Mouse (Mus musculus): ENCODE measurements around the gene Aloxe3. TPM values are rescaled to one million over a fixed set of nuclear protein-coding genes. Genes with fewer than 3 reads are reported as not detected.

The Aloxe3 gene
- total RNA-seq, 1 experiment from 2014 or later: 0.64 TPM

GRCm38 (mm10) chr11:69109032-69109900 lies 16.4 kb upstream of the Aloxe3 start:
- no peak for DNase-seq

GRCm38 (mm10) chr11:69110319-69111046 lies 15.2 kb upstream of the Aloxe3 start:
- DNase-seq: peak; percentile 95

GRCm38 (mm10) chr11:69111051-69111810 lies 14.5 kb upstream of the Aloxe3 start:
- DNase-seq: no peak

GRCm38 (mm10) chr11:69111865-69112264 lies 13.8 kb upstream of the Aloxe3 start:
- DNase-seq: no peak

- DNase-seq: no peak
Observed at GRCm38 (mm10) chr11:69114018-69114417, 11.7 kb upstream of the Aloxe3 start.

- no peak for DNase-seq
Observed at GRCm38 (mm10) chr11:69114621-69115020, 11.1 kb upstream of the Aloxe3 start.

GRCm38 (mm10) chr11:69116843-69117242 lies 8.9 kb upstream of the Aloxe3 start:
- DNase-seq: no peak

- DNase-seq: peak; percentile 69
Observed at GRCm38 (mm10) chr11:69117737-69118695, 7.7 kb upstream of the Aloxe3 start.

- DNase-seq: peak; percentile 76
Observed at GRCm38 (mm10) chr11:69118765-69119164, 6.9 kb upstream of the Aloxe3 start.

- DNase-seq: no peak
Observed at GRCm38 (mm10) chr11:69119446-69120155, 6.1 kb upstream of the Aloxe3 start.

- no peak for DNase-seq
Observed at GRCm38 (mm10) chr11:69120221-69121000, 5.3 kb upstream of the Aloxe3 start, which contains the start of gene Hes7. Hes7 (plus strand) TSS chr11:69120404.

GRCm38 (mm10) chr11:69121001-69121740 lies 4.5 kb upstream of the Aloxe3 start:
- DNase-seq: peak; percentile 50

GRCm38 (mm10) chr11:69121741-69122335 lies 3.9 kb upstream of the Aloxe3 start:
- DNase-seq: no peak

GRCm38 (mm10) chr11:69122336-69122951 lies 3.3 kb upstream of the Aloxe3 start, which contains the start of gene 9130213A22Rik:
9130213A22Rik (minus strand) TSS chr11:69122589.
- peak; percentile 90 for DNase-seq

GRCm38 (mm10) chr11:69123056-69123692 lies 2.5 kb upstream of the Aloxe3 start:
- DNase-seq: peak; percentile 86

GRCm38 (mm10) chr11:69123693-69124497 lies 1.8 kb upstream of the Aloxe3 start:
- peak; percentile 91 for DNase-seq

- peak; percentile 50 for DNase-seq
Observed at GRCm38 (mm10) chr11:69124498-69124847, 1.2 kb upstream of the Aloxe3 start.

Data from adrenal gland, postnatal 25 days (tissue).